Mouse (Mus musculus): Measurements from ENCODE around the gene Psen1. TPM values are rescaled to one million over a fixed set of nuclear protein-coding genes. Genes with fewer than 3 reads are reported as not detected.
A peak's percentile ranks its signal among the peaks of the same experiment; 100 is the strongest.

The Psen1 gene
- polyA plus RNA-seq (2016; fragmentation: Nextera tagmentation; extraction: Ambion mirVana): 59.8 and 60.9 TPM in 2 replicates

DNA sequence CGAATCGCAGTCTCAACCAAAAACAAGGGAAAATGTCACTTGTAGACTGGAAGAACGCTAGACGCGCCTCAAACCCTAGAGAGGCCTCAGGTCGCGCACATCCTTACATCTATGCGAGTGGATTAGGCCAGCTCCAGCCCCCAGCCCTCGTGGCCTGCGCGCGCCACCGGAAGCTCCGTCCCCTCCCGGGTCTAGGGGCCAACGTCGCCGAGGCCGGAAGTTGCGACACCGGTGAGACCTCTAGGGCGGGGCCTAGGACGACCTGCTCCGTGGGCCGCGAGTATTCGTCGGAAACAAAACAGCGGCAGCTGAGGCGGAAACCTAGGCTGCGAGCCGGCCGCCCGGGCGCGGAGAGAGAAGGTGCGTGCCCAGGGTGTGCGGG is at the start of gene Psen1:
Gene Psen1 (plus strand): TSS at position 219 of the 382 bp plus-strand sequence.
- Histone ChIP-seq H3K27ac (peak within 1 kb of the TSS; percentile 95), H3K4me1 (peaks cover 10% of the 10 kb centered on the region), H3K27me3 (ENCODE audit: low read depth, poor library complexity, severe bottlenecking) (no peaks in the 10 kb centered on the region), H3K36me3 (peaks cover 28% of the 10 kb centered on the region), H3K4me3 (peak within 1 kb of the TSS; percentile 99), H3K9me3 (replicated peaks) (no peaks in the 10 kb centered on the region)
- DNase-seq (ENCODE audit: low spot score): peak; percentile 98
- under 1% methylated on average over 38 of the region's 38 CpGs for WGBS

DNA sequence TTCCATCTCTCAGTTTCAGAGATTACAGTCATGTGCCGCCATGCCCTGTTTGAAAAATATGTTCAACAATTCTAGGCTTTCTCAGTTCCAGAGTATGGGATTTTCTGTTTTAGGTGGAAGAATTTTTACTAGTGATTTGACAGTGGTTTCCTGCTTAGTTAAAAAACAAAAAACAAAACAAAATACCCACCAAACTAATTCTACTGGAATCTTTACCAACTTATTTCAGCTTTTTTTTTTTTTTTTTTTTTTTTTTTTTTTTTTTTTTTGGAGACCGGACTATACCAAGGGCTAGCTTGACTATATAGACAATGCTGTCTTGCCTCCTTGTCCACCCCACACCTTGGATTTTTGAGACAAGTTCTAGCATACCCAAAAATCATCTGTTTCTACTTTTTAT is 46.7 kb upstream of the Psen1 start:
- WGBS: 93% methylated on average over 2 of the region's 2 CpGs
- no peak for DNase-seq (ENCODE audit: low spot score)
- peaks cover 91% of the 10 kb centered on the region for H3K36me3 ChIP-seq
- no peak overlapping the region for H3K4me3 ChIP-seq
- no peaks in the 10 kb centered on the region for H3K9me3 ChIP-seq (replicated peaks)
- no peaks in the 10 kb centered on the region for H3K27me3 ChIP-seq (ENCODE audit: low read depth, poor library complexity, severe bottlenecking)
- H3K27ac ChIP-seq: no peak overlapping the region
- H3K4me1 ChIP-seq: no peaks in the 10 kb centered on the region

DNA sequence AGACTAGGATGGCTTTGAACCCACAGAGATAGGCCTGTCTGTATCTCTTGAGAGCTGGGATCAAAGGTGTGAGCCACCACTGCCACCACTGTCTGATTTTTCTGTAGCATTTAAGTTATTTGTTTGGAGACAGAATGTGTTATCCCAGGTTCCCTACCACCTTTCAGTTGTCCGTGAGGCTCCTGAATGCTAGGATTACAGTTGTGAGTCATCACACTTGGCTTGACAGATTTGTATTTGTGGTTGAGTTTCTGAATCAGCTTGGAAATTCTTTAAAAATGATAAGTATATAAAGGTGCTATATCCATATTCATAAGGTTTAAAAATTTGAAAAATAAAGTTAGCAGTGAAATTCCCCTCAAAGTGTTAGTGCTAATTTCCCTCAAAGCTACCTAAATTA is 44.8 kb upstream of the Psen1 start:
- 93% methylated on average over 1 of the region's 1 CpGs for WGBS
- H3K27me3 ChIP-seq (ENCODE audit: low read depth, poor library complexity, severe bottlenecking): no peaks in the 10 kb centered on the region
- H3K9me3 ChIP-seq (replicated peaks): no peaks in the 10 kb centered on the region
- H3K4me3 ChIP-seq: no peak overlapping the region
- no peaks in the 10 kb centered on the region for H3K4me1 ChIP-seq
- no peak overlapping the region for H3K27ac ChIP-seq
- peaks cover 90% of the 10 kb centered on the region for H3K36me3 ChIP-seq
- DNase-seq (ENCODE audit: low spot score): no peak

DNA sequence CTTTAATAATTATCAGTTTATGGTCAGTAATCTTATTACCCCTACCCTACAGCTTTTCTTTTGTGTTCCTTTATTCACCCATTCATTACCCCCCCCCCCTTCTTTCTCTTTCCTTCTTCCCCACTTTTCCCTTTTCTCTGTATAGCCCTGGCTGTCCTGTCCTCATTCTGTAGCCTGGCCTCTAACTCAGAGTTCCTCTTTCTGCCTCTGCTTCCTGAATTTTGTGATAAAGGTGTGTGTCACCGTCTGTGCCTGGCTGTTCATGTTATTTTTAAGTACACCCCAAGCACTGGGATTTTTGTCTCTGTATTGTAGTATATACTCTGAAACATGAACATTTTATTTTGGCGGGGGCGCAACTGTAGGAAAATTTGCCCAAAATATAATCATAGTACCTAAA is 37.6 kb upstream of the Psen1 start:
- DNase-seq (ENCODE audit: low spot score): no peak
- no peak overlapping the region for H3K27ac ChIP-seq
- no peak overlapping the region for H3K4me3 ChIP-seq
- H3K4me1 ChIP-seq: no peaks in the 10 kb centered on the region
- 97% methylated on average over 3 of the region's 3 CpGs for WGBS
- H3K9me3 ChIP-seq (replicated peaks): no peaks in the 10 kb centered on the region
- no peaks in the 10 kb centered on the region for H3K27me3 ChIP-seq (ENCODE audit: low read depth, poor library complexity, severe bottlenecking)
- peaks cover 99% of the 10 kb centered on the region for H3K36me3 ChIP-seq

DNA sequence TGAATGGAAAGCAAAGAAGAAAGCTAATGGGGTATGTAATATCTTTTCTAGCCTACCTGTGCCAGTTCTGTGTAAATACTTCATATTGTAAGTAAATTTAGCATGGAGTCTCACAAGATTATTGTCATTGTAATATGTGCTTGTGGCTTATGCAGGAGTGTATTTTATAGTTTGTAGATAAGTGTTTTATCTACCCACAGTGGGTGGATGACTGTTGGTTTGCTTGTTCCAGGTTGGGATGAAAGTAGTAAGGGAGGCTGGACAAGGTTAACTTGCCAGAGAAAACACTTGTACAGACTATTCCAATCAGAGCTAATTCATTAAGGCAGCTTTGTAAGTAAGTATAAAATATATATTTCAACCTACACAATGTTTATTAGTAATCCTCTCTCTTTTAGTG is 36.5 kb upstream of the Psen1 start:
- no peak overlapping the region for H3K4me3 ChIP-seq
- H3K27me3 ChIP-seq (ENCODE audit: low read depth, poor library complexity, severe bottlenecking): no peaks in the 10 kb centered on the region
- DNase-seq (ENCODE audit: low spot score): no peak
- no peak overlapping the region for H3K27ac ChIP-seq
- H3K9me3 ChIP-seq (replicated peaks): no peaks in the 10 kb centered on the region
- H3K4me1 ChIP-seq: no peaks in the 10 kb centered on the region
- peaks cover 99% of the 10 kb centered on the region for H3K36me3 ChIP-seq

DNA sequence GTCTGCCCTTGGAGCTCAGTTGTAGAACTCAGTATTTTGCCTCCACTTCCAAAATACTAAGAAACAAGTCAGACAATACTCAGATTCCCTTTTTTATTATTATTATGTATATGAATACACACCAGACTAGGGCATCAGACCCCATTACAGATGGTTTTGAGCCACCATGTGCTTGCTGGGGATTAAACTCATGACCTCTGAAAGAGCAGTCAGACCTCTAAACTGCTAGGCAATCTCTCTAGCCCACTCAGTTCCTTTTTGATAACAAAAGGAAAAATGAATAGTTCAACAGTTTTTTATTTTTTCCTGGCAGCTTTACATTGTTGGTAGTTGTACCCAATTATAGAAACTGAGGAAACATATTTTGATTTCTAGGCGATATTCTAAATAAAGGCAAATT is 2.5 kb upstream of the Psen1 start:
- no peak for DNase-seq (ENCODE audit: low spot score)
- H3K4me1 ChIP-seq: peaks cover 10% of the 10 kb centered on the region
- 93% methylated on average over 1 of the region's 1 CpGs for WGBS
- H3K27me3 ChIP-seq (ENCODE audit: low read depth, poor library complexity, severe bottlenecking): no peaks in the 10 kb centered on the region
- no peaks in the 10 kb centered on the region for H3K9me3 ChIP-seq (replicated peaks)
- no peak overlapping the region for H3K4me3 ChIP-seq
- no peak overlapping the region for H3K27ac ChIP-seq
- H3K36me3 ChIP-seq: peaks cover 42% of the 10 kb centered on the region

DNA sequence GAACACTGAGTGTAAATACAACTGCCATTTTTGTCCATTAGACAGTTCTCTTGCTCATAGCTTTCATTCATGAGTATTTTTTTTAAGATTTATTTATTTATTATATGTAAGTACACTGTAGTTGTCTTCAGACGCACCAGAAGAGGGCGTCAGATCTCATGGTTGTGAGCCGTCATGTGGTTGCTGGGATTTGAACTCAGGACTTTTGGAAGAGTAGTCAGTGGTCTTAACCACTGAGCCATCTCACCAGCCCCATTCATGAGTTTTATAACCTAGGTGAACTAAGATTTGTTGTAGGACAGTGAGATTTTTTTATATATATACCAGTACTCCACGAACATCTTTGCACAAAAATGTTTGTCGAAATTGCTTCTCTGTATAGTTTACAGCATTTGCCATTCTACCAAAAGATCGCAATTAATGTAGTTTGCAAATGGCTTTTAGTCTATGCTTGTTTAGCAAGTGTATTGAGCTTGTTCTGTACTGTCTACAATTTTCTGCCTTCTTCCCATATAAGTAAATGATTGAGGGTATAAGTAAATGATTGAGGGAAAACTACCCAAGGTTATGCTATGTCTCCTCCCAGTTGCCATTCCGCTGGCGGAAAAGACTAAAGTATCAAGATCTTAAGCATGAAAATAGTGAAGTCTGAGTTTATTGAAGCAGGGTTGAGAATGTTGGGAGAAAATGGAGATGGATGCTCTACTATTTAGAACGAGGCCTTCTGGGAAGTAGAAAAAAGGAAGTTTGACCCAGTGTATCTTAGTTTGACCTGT is 1.2 kb upstream of the Psen1 start:
- H3K4me3 ChIP-seq: no peak overlapping the region
- H3K27ac ChIP-seq: no peak overlapping the region
- H3K27me3 ChIP-seq (ENCODE audit: low read depth, poor library complexity, severe bottlenecking): no peaks in the 10 kb centered on the region
- DNase-seq (ENCODE audit: low spot score): peak; percentile 22
- peaks cover 10% of the 10 kb centered on the region for H3K4me1 ChIP-seq
- H3K9me3 ChIP-seq (replicated peaks): no peaks in the 10 kb centered on the region
- 94% methylated on average over 9 of the region's 9 CpGs for WGBS
- peaks cover 29% of the 10 kb centered on the region for H3K36me3 ChIP-seq

- DNase-seq (ENCODE audit: low spot score): no peak
Observed at GRCm38 (mm10) chr12:83688316-83689086, 549 bp downstream of the Psen1 start.

DNA sequence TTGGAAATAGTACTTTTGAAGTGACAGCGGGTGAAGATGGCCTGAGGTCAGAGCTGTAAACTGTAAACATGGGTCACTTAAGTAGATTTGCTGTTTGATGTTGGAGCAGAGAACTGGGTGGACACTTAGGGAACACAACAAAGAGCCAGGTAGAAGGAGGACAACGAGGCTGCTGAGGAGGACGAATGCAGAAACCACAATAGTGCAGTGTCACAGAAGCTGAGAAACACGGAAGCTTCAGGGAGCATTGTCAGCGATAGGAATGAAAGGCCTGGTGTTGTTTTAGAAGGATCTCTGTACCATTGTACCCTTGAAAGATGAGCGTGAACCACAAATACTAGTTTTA is 1.1 kb downstream of the Psen1 start:
- Histone ChIP-seq H3K4me3 (peak overlapping the region; percentile 99), H3K27me3 (ENCODE audit: low read depth, poor library complexity, severe bottlenecking) (no peaks in the 10 kb centered on the region), H3K9me3 (replicated peaks) (no peaks in the 10 kb centered on the region), H3K36me3 (peaks cover 20% of the 10 kb centered on the region), H3K4me1 (peaks cover 10% of the 10 kb centered on the region), H3K27ac (peak overlapping the region; percentile 95)
- DNase-seq (ENCODE audit: low spot score): no peak
- 35% methylated on average over 6 of the region's 6 CpGs for WGBS

More at GRCm38 (mm10) chr12:83688316-83689086, 549 bp downstream of the Psen1 start:
- Histone ChIP-seq H3K27me3 (ENCODE audit: low read depth, poor library complexity, severe bottlenecking) (no peaks in the 10 kb centered on the region), H3K4me1 (peaks cover 10% of the 10 kb centered on the region), H3K4me3 (peak overlapping the region; percentile 99), H3K27ac (peak overlapping the region; percentile 95), H3K9me3 (replicated peaks) (no peaks in the 10 kb centered on the region), H3K36me3 (peaks cover 26% of the 10 kb centered on the region)
- WGBS: 1% methylated on average over 49 of the region's 49 CpGs

GRCm38 (mm10) chr12:83694011-83694410 is 6.1 kb downstream of the Psen1 start:
- no peak overlapping the region for H3K4me3 ChIP-seq

DNA sequence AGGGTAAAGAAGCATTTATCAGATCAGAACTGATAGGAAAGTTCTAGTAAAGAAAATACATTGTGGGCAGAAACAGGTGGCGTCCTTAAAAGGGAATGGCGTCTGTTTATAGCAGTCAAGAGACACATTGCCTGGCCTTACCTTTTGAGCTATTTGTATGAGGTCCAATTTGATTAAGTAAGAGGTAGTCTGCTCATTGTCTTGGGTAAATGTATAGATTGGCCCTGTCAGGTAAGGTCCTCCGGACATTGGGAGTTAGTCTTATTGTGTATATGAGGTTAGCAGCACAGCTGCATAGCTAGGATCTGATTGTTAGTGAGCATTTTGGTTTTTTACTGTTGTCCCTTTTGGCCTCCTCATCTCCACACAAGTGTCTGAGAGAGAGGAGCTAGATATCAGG is 6.7 kb downstream of the Psen1 start:
- Histone ChIP-seq H3K4me1 (peaks cover under 1% of the 10 kb centered on the region), H3K27me3 (ENCODE audit: low read depth, poor library complexity, severe bottlenecking) (no peaks in the 10 kb centered on the region), H3K36me3 (peaks cover 26% of the 10 kb centered on the region), H3K27ac (no peak overlapping the region), H3K9me3 (replicated peaks) (no peaks in the 10 kb centered on the region), H3K4me3 (no peak overlapping the region)
- 95% methylated on average over 3 of the region's 3 CpGs for WGBS
- no peak for DNase-seq (ENCODE audit: low spot score)

More at GRCm38 (mm10) chr12:83694011-83694410, 6.1 kb downstream of the Psen1 start:
- no peaks in the 10 kb centered on the region for H3K9me3 ChIP-seq (replicated peaks)
- WGBS: 91% methylated on average over 5 of the region's 5 CpGs
- peaks cover 7% of the 10 kb centered on the region for H3K4me1 ChIP-seq
- H3K36me3 ChIP-seq: peaks cover 20% of the 10 kb centered on the region
- DNase-seq (ENCODE audit: low spot score): no peak
- no peak overlapping the region for H3K27ac ChIP-seq
- no peaks in the 10 kb centered on the region for H3K27me3 ChIP-seq (ENCODE audit: low read depth, poor library complexity, severe bottlenecking)

DNA sequence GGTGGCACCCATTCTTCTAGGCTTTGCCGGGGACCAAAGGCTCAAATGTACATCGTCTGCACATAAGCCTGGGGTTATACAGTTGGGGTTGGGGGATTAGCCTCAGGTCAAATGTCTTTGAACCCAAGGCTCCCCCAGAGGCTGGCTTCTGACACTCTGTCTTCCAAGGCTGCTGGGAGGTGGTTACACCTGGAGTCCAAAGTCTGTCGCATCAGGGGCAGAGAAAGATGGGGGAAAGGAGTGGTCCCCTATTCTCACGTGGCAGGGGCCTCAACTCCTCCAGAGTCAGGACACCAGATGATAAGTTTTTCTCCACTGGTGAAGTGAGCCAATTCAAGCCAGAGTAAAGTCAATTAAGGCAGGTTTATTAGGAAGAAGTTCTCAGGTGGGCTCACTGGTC is 10.7 kb downstream of the Psen1 start:
- peaks cover 51% of the 10 kb centered on the region for H3K36me3 ChIP-seq
- no peaks in the 10 kb centered on the region for H3K27me3 ChIP-seq (ENCODE audit: low read depth, poor library complexity, severe bottlenecking)
- no peaks in the 10 kb centered on the region for H3K9me3 ChIP-seq (replicated peaks)
- DNase-seq (ENCODE audit: low spot score): no peak
- no peak overlapping the region for H3K4me3 ChIP-seq
- H3K27ac ChIP-seq: no peak overlapping the region
- whole genome bisulfite sequencing: 92% methylated on average over 4 of the region's 4 CpGs
- H3K4me1 ChIP-seq: no peaks in the 10 kb centered on the region

GRCm38 (mm10) chr12:83701608-83702007 is 13.7 kb downstream of the Psen1 start:
- Histone ChIP-seq H3K27me3 (ENCODE audit: low read depth, poor library complexity, severe bottlenecking) (no peaks in the 10 kb centered on the region), H3K27ac (no peak overlapping the region), H3K9me3 (replicated peaks) (no peaks in the 10 kb centered on the region), H3K36me3 (peaks cover 60% of the 10 kb centered on the region), H3K4me1 (no peaks in the 10 kb centered on the region; the same call in 1 of the 2 replicates), H3K4me3 (no peak overlapping the region)
- 90% methylated on average over 7 of the region's 7 CpGs for WGBS
- DNase-seq (ENCODE audit: low spot score): no peak

All from limb, embryonic 10.5 days (tissue).